Mouse (Mus musculus) neural tube, embryonic 14.5 days (tissue): ENCODE results near the gene Vstm2l. TPM values are rescaled to one million over a fixed set of nuclear protein-coding genes. Genes with fewer than 3 reads are reported as not detected.

Experiments used
- ATAC-seq: fragments of 200-750 bp; cut with Nextera tagmentation; 2 replicates; pipeline ENCODE4 v1.8.0; 2017; ENCODE audit warnings: low read depth, mild to moderate bottlenecking, moderate TSS enrichment, moderate library complexity
- H3K27ac ChIP-seq: fragments of 300-500 bp; sonication (generic); 2 replicates; pipeline ENCODE4 v1.5.1; 2014; ENCODE audit warnings: low read depth, mild to moderate bottlenecking, control low read depth, low read length, moderate library complexity, mixed read lengths
- H3K27me3 ChIP-seq: fragments of 300-500 bp; sonication (generic); 2 replicates; pipeline ENCODE4 v1.6.1; 2014; ENCODE audit warnings: low read length; ENCODE audit not compliant: control insufficient read depth, insufficient read depth
- H3K36me3 ChIP-seq: fragments of 300-500 bp; sonication (generic); 2 replicates; pipeline ENCODE4 v1.6.1; 2014; ENCODE audit warnings: low read length, mixed read lengths; ENCODE audit not compliant: control insufficient read depth, insufficient read depth
- H3K4me1 ChIP-seq: fragments of 300-500 bp; sonication (generic); 2 replicates; pipeline ENCODE4 v1.6.1; 2014; ENCODE audit warnings: low read length; ENCODE audit not compliant: control insufficient read depth, insufficient read depth
- H3K4me2 ChIP-seq: fragments of 300-500 bp; sonication (generic); 2 replicates; pipeline ENCODE4 v1.6.1; 2014; ENCODE audit warnings: mild to moderate bottlenecking, low read depth, low read length, control low read depth
- H3K4me3 ChIP-seq: fragments of 300-500 bp; sonication (generic); 2 replicates; pipeline ENCODE4 v1.5.1; 2014; ENCODE audit warnings: low read depth, low read length, control low read depth, mixed read lengths
- H3K9ac ChIP-seq: fragments of 300-500 bp; sonication (generic); replicated peaks from 2 replicates; pipeline ENCODE4 v1.6.1; 2014; ENCODE audit warnings: low read depth, mild to moderate bottlenecking, control low read depth, low read length, mixed read lengths
- H3K9me3 ChIP-seq: fragments of 300-500 bp; sonication (generic); 2 replicates; pipeline ENCODE4 v1.6.1; 2016; ENCODE audit warnings: low read length; ENCODE audit not compliant: control insufficient read depth
- WGBS: fragments of 180-500 bp; shearing (Covaris S2); extraction: QIAGEN DNeasy Blood & Tissue Kit; methylation state at CpG from one replicate; pipeline ENCODE4 v1.1.7; 2014; 5-methylcytosine and 5-hydroxymethylcytosine counted together
- polyA plus RNA-seq: library from polyadenylated mRNA; unstranded; fragments of >200 nt; fragmentation: Nextera tagmentation; extraction: Ambion mirVana; gene quantifications from 2 replicates; pipeline ENCODE4 v1.2.1, GENCODE M21; 2014

Vstm2l gene
- polyA plus RNA-seq, result 46.5 and 60.0 TPM in 2 replicates

- ATAC-seq, result peak; percentile 43
- Histone ChIP-seq H3K27ac (peak within 1 kb of the TSS; percentile 67), H3K4me3 (peak within 1 kb of the TSS; percentile 61), H3K4me2 (peak within 1 kb of the TSS; percentile 56), H3K4me1 (peaks cover 29% of the 10 kb centered on the region; the same call in 1 of the 2 replicates), H3K9me3 (no peaks in the 10 kb centered on the region), H3K36me3 (no peaks in the 10 kb centered on the region), H3K9ac (peak within 1 kb of the TSS; percentile 86), H3K27me3 (no peaks in the 10 kb centered on the region)
- WGBS, result 1% methylated on average over 53 of the region's 62 CpGs
Measured at GRCm38 (mm10) chr2:157914105-157914764, at the start of gene Vstm2l. TSS of gene Vstm2l (plus strand) at chr2:157914653.

- Histone ChIP-seq H3K36me3 (no peaks in the 10 kb centered on the region), H3K9ac (no peak overlapping the region), H3K9me3 (no peaks in the 10 kb centered on the region), H3K4me1 (no peaks in the 10 kb centered on the region), H3K27ac (no peak overlapping the region), H3K4me2 (no peak overlapping the region), H3K4me3 (no peak overlapping the region), H3K27me3 (no peaks in the 10 kb centered on the region)
- WGBS, result 96% methylated on average over 3 of the region's 3 CpGs
- no peak for ATAC-seq
Measured at GRCm38 (mm10) chr2:157867126-157867525, 47.3 kb upstream of the Vstm2l start.

GRCm38 (mm10) chr2:157870247-157870646, 44.2 kb upstream of the Vstm2l start:
- no peak overlapping the region for H3K4me2 ChIP-seq
- H3K9ac ChIP-seq, result no peak overlapping the region
- no peak overlapping the region for H3K4me3 ChIP-seq
- H3K27me3 ChIP-seq, result no peaks in the 10 kb centered on the region
- H3K36me3 ChIP-seq, result no peaks in the 10 kb centered on the region
- peaks cover 4% of the 10 kb centered on the region; the same call in 1 of the 2 replicates for H3K4me1 ChIP-seq
- WGBS, result 81% methylated on average over 6 of the region's 6 CpGs
- H3K9me3 ChIP-seq, result no peaks in the 10 kb centered on the region
- H3K27ac ChIP-seq, result no peak overlapping the region
- ATAC-seq, result no peak

- Histone ChIP-seq H3K4me3 (no peak overlapping the region), H3K36me3 (no peaks in the 10 kb centered on the region), H3K27ac (no peak overlapping the region), H3K9ac (no peak overlapping the region), H3K4me1 (peaks cover 7% of the 10 kb centered on the region), H3K27me3 (no peaks in the 10 kb centered on the region), H3K4me2 (no peak overlapping the region), H3K9me3 (no peaks in the 10 kb centered on the region)
- WGBS, result 65% methylated on average over 6 of the region's 6 CpGs
- peak; percentile 28; the same call in 1 of the 2 replicates for ATAC-seq
Measured at GRCm38 (mm10) chr2:157873223-157873622, 41.2 kb upstream of the Vstm2l start.

GRCm38 (mm10) chr2:157873691-157874090, 40.8 kb upstream of the Vstm2l start:
- 88% methylated on average over 1 of the region's 1 CpGs for WGBS
- Histone ChIP-seq H3K27me3 (no peaks in the 10 kb centered on the region), H3K27ac (no peak overlapping the region)

GRCm38 (mm10) chr2:157875111-157875510, 39.3 kb upstream of the Vstm2l start:
- H3K4me2 ChIP-seq, result no peak overlapping the region
- H3K9ac ChIP-seq, result no peak overlapping the region
- WGBS, result 76% methylated on average over 8 of the region's 8 CpGs
- H3K4me3 ChIP-seq, result no peak overlapping the region
- no peaks in the 10 kb centered on the region for H3K9me3 ChIP-seq
- no peak for ATAC-seq
- no peaks in the 10 kb centered on the region for H3K27me3 ChIP-seq
- no peaks in the 10 kb centered on the region for H3K36me3 ChIP-seq
- peaks cover 7% of the 10 kb centered on the region for H3K4me1 ChIP-seq
- H3K27ac ChIP-seq, result no peak overlapping the region

More at GRCm38 (mm10) chr2:157873691-157874090, 40.8 kb upstream of the Vstm2l start:
- Histone ChIP-seq H3K9ac (no peak overlapping the region), H3K36me3 (no peaks in the 10 kb centered on the region), H3K4me1 (peaks cover 7% of the 10 kb centered on the region), H3K4me3 (no peak overlapping the region), H3K9me3 (no peaks in the 10 kb centered on the region), H3K4me2 (no peak overlapping the region)
- no peak for ATAC-seq

- Histone ChIP-seq H3K27ac (peak overlapping the region; percentile 25; the same call in 1 of the 2 replicates), H3K4me2 (no peak overlapping the region), H3K4me1 (peaks cover 25% of the 10 kb centered on the region), H3K9ac (no peak overlapping the region), H3K4me3 (no peak overlapping the region), H3K9me3 (no peaks in the 10 kb centered on the region), H3K36me3 (no peaks in the 10 kb centered on the region), H3K27me3 (no peaks in the 10 kb centered on the region)
- ATAC-seq, result no peak
- 97% methylated on average over 3 of the region's 3 CpGs for WGBS
Measured at GRCm38 (mm10) chr2:157877394-157877793, 37.1 kb upstream of the Vstm2l start.

- Histone ChIP-seq H3K4me1 (peaks cover 25% of the 10 kb centered on the region), H3K27ac (no peak overlapping the region), H3K36me3 (no peaks in the 10 kb centered on the region), H3K4me3 (no peak overlapping the region), H3K9ac (no peak overlapping the region), H3K4me2 (no peak overlapping the region), H3K27me3 (no peaks in the 10 kb centered on the region), H3K9me3 (no peaks in the 10 kb centered on the region)
- 66% methylated on average over 5 of the region's 5 CpGs for WGBS
- no peak for ATAC-seq
Measured at GRCm38 (mm10) chr2:157877967-157878366, 36.5 kb upstream of the Vstm2l start.

- Histone ChIP-seq H3K36me3 (peaks cover 11% of the 10 kb centered on the region; the same call in 1 of the 2 replicates), H3K4me1 (peaks cover 30% of the 10 kb centered on the region), H3K4me3 (no peak overlapping the region), H3K27me3 (no peaks in the 10 kb centered on the region), H3K9me3 (no peaks in the 10 kb centered on the region), H3K27ac (peak overlapping the region; percentile 49; the same call in 1 of the 2 replicates), H3K9ac (no peak overlapping the region), H3K4me2 (no peak overlapping the region)
- peak; percentile 47; the same call in 1 of the 2 replicates for ATAC-seq
- WGBS, result 7% methylated on average over 11 of the region's 11 CpGs
Measured at GRCm38 (mm10) chr2:157881939-157882338, 32.5 kb upstream of the Vstm2l start.
